Mouse (Mus musculus) kidney, postnatal 36 days (tissue): ENCODE data around the gene Grcc10.

Experiments used
- DNase-seq, 2 experiments: peaks; one replicate each; pipeline ENCODE4 v3.0.0; 2021 to 2022; ENCODE audit warnings: mixed read lengths in 2 of 2

Gene Grcc10

GRCm38 (mm10) chr6:124756652-124757350, 15.6 kb upstream of the Grcc10 start:
- DNase-seq = peak; percentile 91

GRCm38 (mm10) chr6:124755831-124756595, 14.8 kb upstream of the Grcc10 start, which contains the start of the genes Gm45234 and Atn1:
TSS of gene Gm45234 (minus strand) at chr6:124756021.
TSS of gene Atn1 (minus strand) at chr6:124756524.
- DNase-seq = peak; percentile 78 to 88

- DNase-seq = no peak
Observed at GRCm38 (mm10) chr6:124755306-124755705, 14.1 kb upstream of the Grcc10 start.

GRCm38 (mm10) chr6:124753861-124754260, 12.7 kb upstream of the Grcc10 start:
- no peak for DNase-seq

- DNase-seq = no peak
Observed at GRCm38 (mm10) chr6:124750405-124750804, 9.2 kb upstream of the Grcc10 start.

GRCm38 (mm10) chr6:124746654-124747632, 5.8 kb upstream of the Grcc10 start:
- no peak for DNase-seq

- no peak for DNase-seq
Observed at GRCm38 (mm10) chr6:124746296-124746605, 5.1 kb upstream of the Grcc10 start.

GRCm38 (mm10) chr6:124745490-124746295, 4.5 kb upstream of the Grcc10 start:
- peak; percentile 95 to 96 for DNase-seq

- DNase-seq = peak in 1 of 2 experiments; percentile 46
Observed at GRCm38 (mm10) chr6:124744755-124745321, 3.7 kb upstream of the Grcc10 start.

GRCm38 (mm10) chr6:124743647-124744046, 2.5 kb upstream of the Grcc10 start:
- DNase-seq = no peak

- DNase-seq = no peak
Observed at GRCm38 (mm10) chr6:124742839-124743514, 1.8 kb upstream of the Grcc10 start.

- DNase-seq = no peak
Observed at GRCm38 (mm10) chr6:124741842-124742241, 668 bp upstream of the Grcc10 start.

- DNase-seq = peak; percentile 62 to 63
Observed at GRCm38 (mm10) chr6:124740211-124740887, 825 bp downstream of the Grcc10 start.

- no peak for DNase-seq
Observed at GRCm38 (mm10) chr6:124739231-124739796, 1.9 kb downstream of the Grcc10 start.

GRCm38 (mm10) chr6:124738511-124739023, 2.6 kb downstream of the Grcc10 start, which contains the start of gene Ptpn6:
TSS of gene Ptpn6 (minus strand) at chr6:124738714.
- DNase-seq = peak; percentile 92 to 95

- DNase-seq = no peak
Observed at GRCm38 (mm10) chr6:124737040-124737439, 4.1 kb downstream of the Grcc10 start.

GRCm38 (mm10) chr6:124734417-124734816, 6.8 kb downstream of the Grcc10 start:
- DNase-seq = no peak

GRCm38 (mm10) chr6:124732476-124733370, 8.5 kb downstream of the Grcc10 start:
- peak in 1 of 2 experiments; percentile 48 for DNase-seq

- no peak for DNase-seq
Observed at GRCm38 (mm10) chr6:124731038-124731437, 10.1 kb downstream of the Grcc10 start.
